Mouse (Mus musculus): Measurements from ENCODE around the gene Pnn.

Pnn gene

GRCm38 (mm10) chr12:59074052-59074451, 7.4 kb downstream of the Pnn start:
- DNase-seq (ENCODE audit: low read depth, low spot score) = no peak

- no peak for DNase-seq (ENCODE audit: low read depth, low spot score)
These were observed 10.3 kb downstream of the Pnn start for GRCm38 (mm10) chr12:59076996-59077395.

DNA sequence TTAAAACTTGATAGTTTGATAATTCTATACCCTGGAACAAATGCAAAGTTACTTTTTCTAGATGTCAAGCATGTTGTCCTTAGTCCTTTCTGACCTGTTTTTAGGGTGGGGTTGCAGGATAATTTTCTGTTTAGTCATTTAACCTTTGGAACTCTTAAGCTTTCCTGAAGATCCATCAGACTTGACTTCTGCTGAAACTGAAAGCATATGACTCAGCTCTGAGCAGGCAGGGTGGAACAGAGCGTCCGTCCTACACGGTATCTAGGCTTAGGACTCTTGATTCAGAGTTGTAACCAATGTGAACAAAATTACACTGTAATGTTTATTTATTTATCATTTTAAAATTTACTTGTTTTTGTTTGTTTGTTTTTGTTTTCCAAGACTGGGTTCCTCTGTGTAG, 11.2 kb downstream of the Pnn start:
- DNase-seq (ENCODE audit: low read depth, low spot score) = no peak

- DNase-seq (ENCODE audit: low read depth, low spot score) = no peak
These were observed 13.8 kb downstream of the Pnn start for GRCm38 (mm10) chr12:59080461-59080860.

- DNase-seq (ENCODE audit: low read depth, low spot score) = no peak
These were observed 17.8 kb downstream of the Pnn start for GRCm38 (mm10) chr12:59084446-59084845.

DNA sequence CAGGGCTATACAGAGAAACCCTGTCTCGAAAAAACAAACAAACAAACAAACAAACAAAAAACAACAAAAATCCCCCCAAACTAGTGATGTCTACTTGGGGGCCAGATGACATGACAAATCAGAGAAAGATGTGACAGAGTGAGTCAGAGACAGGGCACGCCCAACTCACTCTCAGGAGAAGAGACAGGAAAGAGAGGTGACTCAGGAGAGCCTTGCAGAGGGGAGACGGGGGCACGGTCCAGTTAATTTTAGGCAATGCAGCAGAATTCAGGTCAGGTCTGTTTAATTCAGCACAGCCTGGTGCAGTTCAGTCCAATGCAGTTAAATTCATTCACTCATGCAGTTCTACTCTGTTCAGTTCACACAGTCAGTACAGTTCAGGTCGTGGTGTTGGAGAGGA, 19.5 kb downstream of the Pnn start:
- DNase-seq (ENCODE audit: low read depth, low spot score) = no peak

DNA sequence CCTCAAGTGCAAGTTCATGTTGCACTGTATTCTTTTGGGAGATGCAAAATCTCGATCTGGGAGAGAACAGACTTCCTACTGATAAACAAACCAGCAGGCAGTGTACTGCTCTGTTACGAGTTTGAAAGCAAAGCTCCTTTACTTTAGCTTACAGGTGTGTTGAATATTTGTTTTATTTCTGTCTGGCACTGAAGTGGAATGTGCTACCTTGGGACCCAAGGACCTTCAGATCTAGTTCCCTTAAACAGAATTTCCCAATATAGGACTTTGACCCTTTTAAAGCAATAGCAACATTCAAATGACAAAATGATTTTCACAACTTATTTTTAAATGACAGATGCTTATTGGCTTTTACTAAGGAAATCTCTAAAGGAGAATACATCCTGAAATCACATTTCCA, 26.9 kb downstream of the Pnn start:
- no peak for DNase-seq (ENCODE audit: low read depth, low spot score)

DNA sequence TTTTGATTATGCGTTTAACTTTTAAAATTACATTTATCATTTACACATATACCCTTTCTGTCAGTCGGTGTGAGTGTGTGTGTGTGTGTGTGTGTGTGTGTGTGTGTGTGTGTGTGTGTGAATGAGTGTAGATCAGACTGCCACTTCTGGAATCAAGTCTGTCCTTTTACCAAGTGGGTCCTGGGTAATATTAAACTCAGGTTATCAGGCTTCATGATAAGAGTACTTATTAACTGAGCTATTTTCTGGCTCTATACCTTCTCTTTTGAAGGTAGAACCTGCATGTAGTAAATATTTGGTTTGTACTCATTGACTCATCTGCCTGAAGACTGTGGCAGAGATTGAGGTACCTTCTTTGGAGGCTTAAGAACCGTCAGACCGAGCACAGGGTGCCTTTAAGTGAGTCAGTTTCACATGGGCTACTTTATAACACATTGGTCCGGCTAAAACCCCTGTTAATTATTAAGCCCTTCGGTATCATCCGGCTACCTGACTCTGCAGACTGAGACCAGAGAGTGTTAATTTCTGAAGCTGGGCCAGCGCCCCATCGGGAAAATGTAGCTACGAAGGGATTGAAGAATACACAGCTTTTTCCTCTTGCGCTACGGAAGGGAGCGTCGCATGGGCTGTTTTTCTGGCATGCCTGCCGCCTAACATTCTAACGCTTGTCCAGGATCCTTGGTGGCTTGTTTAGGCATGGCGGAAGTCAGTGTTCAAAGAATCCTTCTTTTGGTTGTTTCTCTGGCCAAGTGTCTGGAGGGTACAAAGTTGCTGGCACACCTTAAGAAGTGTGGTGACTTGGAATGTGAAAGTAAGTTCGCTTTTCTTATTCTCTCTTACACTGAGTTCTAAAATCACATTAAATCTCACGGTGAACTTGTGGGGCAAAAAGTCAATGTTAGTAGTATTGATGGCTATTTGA, 28.7 kb downstream of the Pnn start, which contains the start of gene Mia2:
TSS of gene Mia2 (plus strand) at position 696 of the 922 bp plus-strand sequence.
- DNase-seq (ENCODE audit: low read depth, low spot score) = no peak

- DNase-seq (ENCODE audit: low read depth, low spot score) = no peak
These were observed 38.1 kb downstream of the Pnn start for GRCm38 (mm10) chr12:59104771-59105170.

DNA sequence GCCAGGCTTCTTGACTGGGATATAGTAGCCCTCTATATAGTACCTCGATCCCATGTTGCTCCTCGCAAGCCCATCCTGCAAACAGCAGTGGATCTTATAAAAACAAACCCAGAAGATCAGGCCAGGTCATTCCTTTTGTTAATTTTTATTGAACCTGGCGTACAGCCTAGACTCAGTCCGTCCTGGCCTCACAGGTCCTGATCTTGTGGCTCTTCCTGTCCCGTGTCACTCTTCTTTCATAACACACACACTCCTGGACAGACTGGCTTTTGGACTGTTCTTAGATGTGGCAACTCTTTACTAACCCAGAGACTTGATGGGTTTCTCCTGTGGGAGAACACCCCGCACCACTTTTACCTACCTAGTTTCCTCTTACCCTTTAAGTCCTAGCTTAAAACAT, 39.2 kb downstream of the Pnn start:
- no peak for DNase-seq (ENCODE audit: low read depth, low spot score)

DNA sequence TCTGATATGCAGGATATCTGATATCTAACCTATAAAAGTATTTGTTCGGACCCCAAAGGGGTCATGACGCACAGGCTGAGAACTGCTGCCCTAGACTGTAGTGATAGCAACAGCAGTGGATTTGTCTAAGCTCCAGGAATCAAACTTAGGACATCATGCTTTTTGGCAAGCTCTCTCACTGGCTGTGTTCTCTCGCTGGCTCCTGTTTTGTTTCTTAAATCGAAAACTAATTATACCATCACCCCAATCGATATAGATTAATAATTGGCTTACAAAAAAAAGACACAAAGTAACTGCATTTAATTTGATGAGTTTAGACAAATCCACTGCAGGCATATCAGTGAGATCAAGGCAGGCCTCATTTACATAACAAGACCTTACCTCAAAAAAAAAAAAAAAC, 39.8 kb downstream of the Pnn start:
- DNase-seq (ENCODE audit: low read depth, low spot score) = no peak

DNA sequence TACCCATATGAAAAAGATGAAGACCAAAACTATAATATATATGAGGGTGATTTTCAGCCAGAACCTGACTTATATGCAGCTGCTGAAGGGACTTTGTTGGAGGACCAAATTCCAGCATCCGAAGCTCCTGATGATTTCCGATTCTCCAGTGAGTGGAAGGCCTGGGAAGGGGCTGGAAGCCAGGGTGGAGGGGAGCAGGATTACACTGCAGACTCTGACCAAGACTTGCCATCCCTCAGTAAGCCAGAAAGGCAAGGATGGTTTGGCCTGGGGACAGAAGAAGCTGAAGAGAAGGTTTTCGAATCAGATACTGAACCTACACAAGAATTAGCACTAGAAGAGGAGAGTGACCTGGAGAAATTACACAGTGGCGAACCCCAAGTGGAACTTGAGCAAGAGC, 41.2 kb downstream of the Pnn start:
- no peak for DNase-seq (ENCODE audit: low read depth, low spot score)

DNA sequence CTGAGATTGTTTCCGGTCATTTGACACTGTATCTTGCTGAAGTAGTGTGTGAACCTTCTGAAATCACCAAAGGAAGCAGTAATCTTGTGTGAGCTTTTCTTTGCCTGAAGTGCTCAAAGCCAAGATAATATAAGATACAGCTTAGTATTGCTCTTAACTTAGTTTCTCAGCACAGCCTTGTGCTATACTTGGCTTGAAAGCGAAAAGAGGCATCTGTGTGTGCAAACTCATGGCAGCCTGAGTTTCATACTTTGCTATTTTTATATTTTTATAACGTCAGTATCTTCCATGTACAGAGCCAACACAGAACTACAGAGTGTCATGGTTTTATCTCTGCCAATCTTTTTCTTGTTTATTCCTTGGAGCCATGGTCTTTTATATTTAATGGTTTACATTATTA, 50.5 kb downstream of the Pnn start:
- DNase-seq (ENCODE audit: low read depth, low spot score) = no peak
